Mouse (Mus musculus) E14TG2a.4 (cell line): ENCODE results near the gene Celf2.

Experiments used
- CTCF ChIP-seq: conservative IDR thresholded peaks from 2 replicates; pipeline ENCODE4 v1.5.1; 2014; ENCODE audit warnings: low read length
- NANOG ChIP-seq: IDR thresholded peaks from 2 replicates; pipeline ENCODE4 v1.6.1; 2014; ENCODE audit warnings: borderline replicate concordance, low read length, mixed read lengths
- POU5F1 ChIP-seq: IDR thresholded peaks from 2 replicates; pipeline ENCODE4 v1.6.1; 2014; ENCODE audit warnings: low read length, borderline replicate concordance

- TF ChIP-seq CTCF (no peak), NANOG (no peak), POU5F1 (no peak)
Measured at GRCm38 (mm10) chr2:6739998-6740668, 769.2 kb downstream of the Celf2 start.
